Mouse (Mus musculus): ENCODE results near the gene Ptpn13.
A peak's percentile ranks its signal among the peaks of the same experiment; 100 is the strongest.

The Ptpn13 gene

GRCm38 (mm10) chr5:103424678-103425319, at the start of gene Ptpn13:
Gene Ptpn13, plus strand, starts transcription at chr5:103425192.
- peak; percentile 95 to 98 for DNase-seq

DNA sequence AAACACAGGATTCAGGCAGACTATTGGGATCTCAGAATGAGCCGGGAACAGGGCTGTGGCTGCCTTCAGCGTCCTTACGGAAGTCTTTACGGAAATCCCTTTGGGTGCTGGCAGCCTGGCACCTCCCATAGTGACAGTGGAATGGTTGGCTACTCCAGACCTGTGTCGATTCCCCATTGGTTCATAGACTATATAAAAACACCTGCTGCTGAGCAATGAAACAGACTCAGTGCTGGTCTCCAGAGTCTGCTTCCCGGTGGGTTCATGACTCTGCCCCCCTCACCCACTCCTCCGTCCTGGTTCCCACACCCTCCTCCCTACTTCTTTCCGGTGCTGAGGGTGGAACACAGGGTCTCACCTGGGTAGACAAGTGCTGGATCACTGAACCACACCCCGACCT, 49.8 kb upstream of the Ptpn13 start:
- no peak for DNase-seq

- peak in 1 of 2 experiments; percentile 24 for DNase-seq
Observed at GRCm38 (mm10) chr5:103376354-103377295, 48.4 kb upstream of the Ptpn13 start.

DNA sequence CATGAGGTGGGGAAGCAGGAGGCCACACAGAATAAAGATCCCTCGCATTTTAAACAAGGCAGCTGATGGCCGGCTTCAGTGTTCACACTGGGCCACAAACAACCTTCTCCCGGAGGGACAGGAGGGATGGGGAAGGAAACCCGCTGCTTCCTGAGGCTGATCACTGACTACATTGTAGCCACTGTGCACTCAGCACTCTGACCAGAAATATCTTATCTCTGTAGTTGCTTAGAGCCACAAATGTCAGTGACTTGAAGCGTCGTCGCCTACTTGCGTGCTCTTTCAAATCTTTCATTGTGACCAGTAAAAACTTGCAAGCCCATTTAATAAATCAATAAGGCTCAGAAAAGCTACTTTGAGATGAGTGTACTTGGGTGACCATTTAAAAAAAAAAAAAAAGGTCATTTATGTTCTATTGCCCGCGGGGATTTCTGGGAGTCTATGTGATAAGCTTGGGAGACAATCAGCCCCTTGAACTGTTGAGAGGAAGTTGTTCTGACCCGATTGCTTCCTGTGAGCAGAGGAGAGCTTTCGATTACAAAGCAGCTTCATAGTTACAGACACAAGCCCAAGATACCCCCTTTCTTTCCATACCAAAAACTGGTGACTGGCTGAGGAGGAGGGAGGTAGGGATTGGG, 47.4 kb upstream of the Ptpn13 start:
- DNase-seq = no peak

GRCm38 (mm10) chr5:103380785-103381527, 44.0 kb upstream of the Ptpn13 start:
- DNase-seq = no peak

DNA sequence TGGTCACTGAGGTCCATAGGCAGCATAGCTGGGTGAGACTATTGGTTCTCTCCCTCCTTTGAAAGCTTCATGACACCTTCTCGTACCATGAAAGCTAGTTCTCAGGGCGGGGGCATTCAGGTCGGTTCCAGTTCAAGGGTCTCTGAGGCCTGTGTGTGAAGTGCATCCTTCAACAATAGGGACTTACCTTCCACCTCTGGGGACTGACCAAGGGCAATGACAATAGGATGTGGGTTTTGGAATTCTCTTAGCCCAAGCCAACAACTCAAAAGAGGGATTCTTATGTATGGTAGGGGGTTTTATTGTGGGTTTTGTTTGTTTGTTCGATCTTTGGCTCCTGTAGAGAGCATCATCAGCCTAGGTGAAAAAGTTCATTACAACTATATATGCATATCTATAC, 42.0 kb upstream of the Ptpn13 start:
- DNase-seq = no peak

GRCm38 (mm10) chr5:103384021-103384420, 41.0 kb upstream of the Ptpn13 start:
- DNase-seq = no peak

GRCm38 (mm10) chr5:103387540-103388026, 37.4 kb upstream of the Ptpn13 start:
- peak; percentile 78 to 90 for DNase-seq

DNA sequence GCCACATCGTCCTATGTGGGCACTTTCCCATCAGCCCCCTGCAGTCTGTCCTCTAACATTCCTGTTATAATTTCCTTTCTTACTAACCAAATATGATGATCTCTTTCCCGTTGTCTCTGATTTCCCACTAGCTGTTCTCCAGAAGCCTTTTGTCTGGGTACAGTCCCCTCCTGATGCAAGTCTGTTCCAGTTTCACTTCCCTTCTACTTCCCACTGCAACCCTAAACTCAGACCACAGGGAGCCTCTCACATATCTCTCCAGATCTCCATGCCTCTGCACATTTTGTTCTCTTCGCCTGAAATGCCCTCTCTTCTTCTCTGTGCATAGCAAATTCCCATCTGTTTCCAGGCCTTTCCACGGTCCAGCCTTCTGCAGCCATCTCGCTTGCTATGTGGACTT, 35.6 kb upstream of the Ptpn13 start:
- no peak for DNase-seq

DNA sequence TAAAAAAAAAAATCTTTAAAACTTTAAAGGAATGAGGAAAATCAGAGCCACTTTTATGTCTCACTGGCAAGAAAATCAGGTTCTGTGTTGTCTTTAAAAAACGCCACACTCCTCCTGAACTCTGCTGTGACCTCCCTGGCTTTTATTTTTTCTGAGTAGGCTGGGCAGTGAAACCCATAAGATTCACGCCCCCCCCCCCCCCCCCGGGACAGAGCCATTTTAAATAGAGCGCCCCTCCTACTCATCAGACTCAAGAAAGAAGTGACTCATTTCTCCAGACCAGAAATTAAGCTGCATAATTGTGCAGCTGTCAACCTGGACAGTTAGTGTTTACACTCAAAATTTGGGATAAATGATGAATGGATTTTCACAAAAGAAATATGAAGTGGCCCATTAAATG, 31.8 kb upstream of the Ptpn13 start:
- DNase-seq = no peak

DNA sequence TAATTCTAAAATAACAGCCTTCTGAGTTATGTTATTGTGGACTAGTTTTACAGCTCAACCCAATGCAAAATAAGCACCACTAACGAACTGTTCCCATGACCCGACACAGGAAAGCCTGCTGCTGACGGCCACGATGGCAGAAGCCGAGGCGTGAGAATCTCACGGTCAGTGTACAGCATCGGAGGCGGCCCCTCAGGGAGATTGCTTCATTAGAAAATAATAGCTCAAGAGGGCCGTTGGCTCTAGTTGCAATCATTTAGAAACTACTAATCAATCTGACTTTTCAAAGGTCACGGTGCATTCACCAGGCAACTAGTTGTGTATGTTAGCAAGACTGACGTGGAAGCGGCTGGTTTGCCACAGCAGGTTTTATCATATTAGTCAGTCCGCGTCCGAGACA, 31.2 kb upstream of the Ptpn13 start:
- DNase-seq = no peak

GRCm38 (mm10) chr5:103395683-103396082, 29.3 kb upstream of the Ptpn13 start:
- DNase-seq = no peak

GRCm38 (mm10) chr5:103397429-103397828, 27.6 kb upstream of the Ptpn13 start:
- no peak for DNase-seq

DNA sequence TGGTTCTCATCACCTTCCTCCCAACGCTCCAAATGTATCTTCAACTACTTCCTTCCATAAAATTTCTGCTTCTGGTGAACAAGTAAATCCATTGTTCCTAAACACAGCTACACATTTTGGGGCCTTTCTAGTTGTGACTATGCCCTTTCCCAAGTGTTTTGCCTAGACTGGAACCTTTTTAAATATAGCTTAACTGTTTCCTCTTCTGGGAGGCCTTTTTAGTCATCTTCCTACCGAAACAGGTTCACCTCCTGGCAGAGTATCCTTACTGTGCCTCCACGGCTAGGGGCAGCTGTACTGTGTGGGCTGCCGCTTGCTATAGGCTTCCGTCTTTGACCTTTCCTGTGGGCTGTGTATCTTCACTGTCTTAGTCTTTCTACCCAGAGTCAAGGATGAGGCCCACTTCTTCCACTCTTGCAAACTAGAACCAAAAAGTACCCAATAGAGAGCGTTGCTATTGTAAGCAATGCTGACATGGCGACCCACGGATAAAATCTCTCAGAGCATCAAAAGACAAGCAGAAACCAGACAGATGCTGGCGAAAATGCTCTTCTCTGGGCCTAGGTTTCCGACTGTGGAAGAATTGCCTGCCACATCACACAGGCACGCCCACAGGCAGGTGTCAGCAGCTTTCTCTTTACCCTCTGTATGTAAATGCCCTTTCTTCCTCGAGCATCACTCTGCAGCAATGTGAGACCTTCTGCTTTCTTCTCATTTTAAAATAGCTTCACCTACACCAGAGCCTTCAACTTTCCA, 20.6 kb upstream of the Ptpn13 start:
- no peak for DNase-seq

GRCm38 (mm10) chr5:103405921-103406320, 19.1 kb upstream of the Ptpn13 start:
- DNase-seq = no peak

- no peak for DNase-seq
Observed at GRCm38 (mm10) chr5:103412020-103412747, 12.8 kb upstream of the Ptpn13 start.

DNA sequence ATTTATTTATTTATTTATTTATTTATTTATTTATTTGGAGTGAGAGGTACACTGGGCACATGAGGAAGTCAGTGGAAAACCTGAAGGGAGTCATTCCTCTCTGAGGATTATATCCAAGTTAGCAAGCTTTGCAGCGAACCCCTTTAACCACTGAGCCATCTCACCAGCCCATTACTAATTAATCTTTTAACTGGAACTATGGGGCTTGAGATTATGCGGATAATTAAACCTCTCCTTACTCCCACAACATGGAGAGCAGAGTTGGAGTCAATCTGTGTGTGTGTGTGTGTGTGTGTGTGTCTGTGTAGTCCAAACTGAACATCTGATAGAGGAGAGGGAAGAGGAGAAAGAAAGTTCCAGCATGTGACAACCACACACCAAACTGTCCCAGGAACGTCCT, 10.4 kb upstream of the Ptpn13 start:
- no peak for DNase-seq

- no peak for DNase-seq
Observed at GRCm38 (mm10) chr5:103418009-103418408, 7.0 kb upstream of the Ptpn13 start.

DNA sequence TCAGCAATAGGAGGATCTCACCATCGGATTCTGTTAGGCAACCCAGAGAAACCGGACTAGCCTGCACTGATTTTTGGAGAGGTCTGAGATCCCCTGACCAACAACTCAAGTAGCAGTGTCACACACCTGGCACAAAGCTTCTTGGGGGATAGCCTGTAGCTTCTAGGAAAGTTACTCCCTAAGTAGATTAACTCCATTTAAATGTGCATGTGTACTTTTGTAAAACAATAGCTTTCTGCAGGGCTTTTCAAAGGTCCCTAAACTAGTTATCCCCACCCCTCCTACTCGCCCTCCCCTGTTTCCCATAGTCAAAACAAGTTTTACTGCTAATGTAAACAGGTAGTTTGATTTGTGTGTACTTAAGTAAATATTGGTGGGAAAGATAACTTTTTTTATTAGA, 6.1 kb upstream of the Ptpn13 start:
- no peak for DNase-seq

DNA sequence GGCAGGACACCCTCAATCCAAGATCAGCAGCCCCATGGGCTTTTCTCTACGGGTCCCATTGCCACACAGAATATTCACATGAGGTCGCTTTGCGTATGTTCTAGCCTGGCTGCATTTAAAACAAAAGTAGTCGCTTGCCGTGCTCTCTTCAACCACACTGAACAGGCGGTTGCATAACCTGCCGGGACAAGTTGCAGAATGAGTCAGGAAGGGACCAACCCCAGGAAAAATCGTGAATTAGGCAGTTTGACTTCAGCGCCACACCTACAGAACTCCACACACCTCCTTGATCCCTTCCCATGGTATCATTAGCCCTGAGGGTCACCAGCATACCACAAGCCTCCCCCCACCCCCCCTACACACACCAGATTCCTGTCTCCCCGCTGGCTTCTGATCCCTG, 4.4 kb upstream of the Ptpn13 start:
- peak; percentile 35 to 51 for DNase-seq

- no peak for DNase-seq
Observed at GRCm38 (mm10) chr5:103422609-103423008, 2.4 kb upstream of the Ptpn13 start.

Measured in lung, postnatal 4 days (tissue).